ENCODE assay signal across 8 mouse cellular contexts in the genomic region with DNA sequence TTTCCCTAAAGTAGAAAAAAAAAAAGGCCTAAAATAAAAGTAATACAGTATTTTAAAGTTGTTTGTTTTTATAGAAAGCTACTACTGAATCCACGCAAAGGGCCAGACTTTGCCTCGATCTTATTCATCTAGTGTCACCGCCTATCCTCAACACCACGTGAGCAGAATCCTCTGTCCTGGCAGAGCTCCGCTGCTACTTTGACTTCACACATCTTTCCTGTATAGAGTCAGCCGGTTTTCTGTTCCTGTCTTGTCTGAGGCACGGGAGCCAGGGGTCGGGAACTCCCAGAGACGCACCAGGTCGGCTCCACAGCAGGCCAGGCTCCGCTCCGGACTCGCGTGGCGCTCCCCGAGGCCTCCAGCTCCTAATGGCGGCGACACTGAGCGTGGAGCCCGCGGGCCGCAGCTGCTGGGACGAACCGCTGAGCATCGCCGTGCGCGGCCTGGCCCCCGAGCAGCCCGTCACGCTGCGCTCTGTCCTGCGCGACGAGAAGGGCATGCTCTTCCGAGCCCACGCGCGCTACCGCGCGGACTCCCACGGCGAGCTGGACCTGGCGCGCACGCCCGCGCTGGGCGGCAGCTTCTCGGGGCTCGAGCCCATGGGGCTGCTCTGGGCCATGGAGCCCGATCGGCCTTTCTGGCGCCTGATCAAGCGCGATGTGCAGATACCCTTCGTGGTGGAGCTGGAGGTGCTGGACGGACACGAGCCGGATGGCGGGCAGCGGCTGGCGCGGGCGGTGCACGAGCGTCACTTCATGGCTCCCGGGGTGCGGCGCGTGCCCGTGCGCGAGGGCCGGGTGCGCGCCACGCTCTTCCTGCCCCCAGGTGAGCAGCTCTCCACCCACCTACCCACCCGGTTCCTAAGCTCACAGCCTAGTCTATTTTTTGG. TPM values are rescaled to one million over a fixed set of nuclear protein-coding genes. Genes with fewer than 3 reads are reported as not detected.
DNase-seq lines count a peak whose midpoint lies in the region; ATAC-seq and TF ChIP-seq lines count a peak whose summit lies in the region.
"Not testable (repeated sequence)": the region's sequence is repeated elsewhere in the genome, so short reads cannot be mapped to it uniquely, and the experiment has no call there.

TSS of gene Acot6 (plus strand) at position 51 of the 889 bp plus-strand sequence.

- peak within 1 kb of the TSS; percentile 70 for H3K4me2 ChIP-seq in forebrain, embryonic 14.5 days (ENCODE audit: low read length)
- H3K4me2 ChIP-seq in liver, embryonic 14.5 days (ENCODE audit: low read depth) = peak within 1 kb of the TSS; percentile 83
- H3K4me2 ChIP-seq in stomach, embryonic 15.5 days = peak within 1 kb of the TSS; percentile 83

- not testable (repeated sequence) for H3K36me3 ChIP-seq in forebrain, embryonic 14.5 days (ENCODE audit: control insufficient read depth, insufficient read depth, low read length); liver, embryonic 14.5 days (replicated peaks; ENCODE audit: control insufficient read depth, insufficient read depth, low read depth); stomach, embryonic 15.5 days

- intact Hi-C loops in heart, postnatal 14 days (cut with DNase I) = not testable (repeated sequence)

- not testable (repeated sequence) for H3K27me3 ChIP-seq in forebrain, embryonic 14.5 days (replicated peaks; ENCODE audit: control insufficient read depth, insufficient read depth, low read length); liver, embryonic 14.5 days (ENCODE audit: control insufficient read depth, insufficient read depth, low read length); stomach, embryonic 15.5 days (replicated peaks)

- peak; percentile 18 to 38 for DNase-seq in CD8-positive naive resting alpha-beta T cell, adult 2 months (ENCODE audit: low read depth in 2 of 2, low spot score in 2 of 2)
- peak; percentile 46 to 67 for DNase-seq in cerebellum, adult 18-20 months
- peak; percentile 70 for DNase-seq in forebrain, embryonic 14.5 days (ENCODE audit: low spot score)
- DNase-seq in heart, postnatal 14 days = peak; percentile 42 to 66
- peak; percentile 55 to 71 for DNase-seq in kidney, postnatal 25 days
- DNase-seq in liver, embryonic 14.5 days (ENCODE audit: low read depth in 3 of 3, low spot score in 3 of 3) = peak in 1 of 3 experiments; percentile 36
- DNase-seq in naive thymus-derived CD4-positive, alpha-beta T cell, adult 2 months (ENCODE audit: low read depth) = peak; percentile 71

- not testable (repeated sequence) for TF ChIP-seq CTCF in liver, embryonic 14.5 days (IDR thresholded peaks at IDR 0.05; ENCODE audit: low read depth)

- peak; percentile 79 for ATAC-seq in forebrain, embryonic 14.5 days
- peak; percentile 60 for ATAC-seq in liver, embryonic 14.5 days (ENCODE audit: insufficient read depth)
- peak; percentile 60; the same call in 1 of the 2 replicates for ATAC-seq in stomach, embryonic 15.5 days (ENCODE audit: insufficient read depth, low FRiP score, low read depth)

- H3K27ac ChIP-seq in forebrain, embryonic 14.5 days (ENCODE audit: low read depth, low read length); liver, embryonic 14.5 days; stomach, embryonic 15.5 days: not testable (repeated sequence)

- peak within 1 kb of the TSS; percentile 49 for H3K4me3 ChIP-seq in forebrain, embryonic 14.5 days (ENCODE audit: low read depth, low read length)
- H3K4me3 ChIP-seq in liver, embryonic 14.5 days (ENCODE audit: insufficient read depth in 1 of 2, low read depth in 2 of 2, low read length in 2 of 2) = peak within 1 kb of the TSS; percentile 52 to 60
- peak within 1 kb of the TSS; percentile 52 for H3K4me3 ChIP-seq in stomach, embryonic 15.5 days (replicated peaks)

- not testable (repeated sequence) for H3K9me3 ChIP-seq in forebrain, embryonic 14.5 days (replicated peaks; ENCODE audit: control insufficient read depth, low read length); liver, embryonic 14.5 days (ENCODE audit: control insufficient read depth, low read length); stomach, embryonic 15.5 days

- not testable (repeated sequence) for H3K4me1 ChIP-seq in forebrain, embryonic 14.5 days (ENCODE audit: control insufficient read depth, insufficient read depth, low read length); liver, embryonic 14.5 days (replicated peaks; ENCODE audit: control insufficient read depth in 2 of 2, insufficient read depth in 2 of 2, low read length in 1 of 2); stomach, embryonic 15.5 days

- not testable (repeated sequence) for TF ChIP-seq EP300 in liver, embryonic 14.5 days (IDR thresholded peaks at IDR 0.05; ENCODE audit: low read depth)

- H3K9ac ChIP-seq in forebrain, embryonic 14.5 days (ENCODE audit: low read length) = peak within 1 kb of the TSS; percentile 70
- H3K9ac ChIP-seq in liver, embryonic 14.5 days (replicated peaks) = peak within 1 kb of the TSS; percentile 57
- peak within 1 kb of the TSS; percentile 40; the same call in 1 of the 2 replicates for H3K9ac ChIP-seq in stomach, embryonic 15.5 days

- under 1% methylated on average over 64 of the region's 80 CpGs for WGBS in forebrain, embryonic 14.5 days
- WGBS in liver, embryonic 14.5 days (ENCODE audit: insufficient replicate concordance) = under 1% methylated on average over 63 of the region's 80 CpGs
- under 1% methylated on average over 73 of the region's 80 CpGs for WGBS in stomach, embryonic 15.5 days

RNA-seq across cellular contexts. Expression of gene Acot6, which starts in this region (rescaled TPM):
- 1.5 and 1.8 TPM in 2 replicates for polyA plus RNA-seq in forebrain, embryonic 14.5 days (2014; fragmentation: Nextera tagmentation; extraction: Ambion mirVana)
- total RNA-seq in heart, postnatal 14 days (2021) = 1 to 10 TPM; 2.4 to 3.1 TPM
- polyA plus RNA-seq in liver, embryonic 14.5 days (2012; rRNA removed) = 0.87 and 1.0 TPM in 2 replicates
- 0.48 and 0.77 TPM in 2 replicates for polyA plus RNA-seq in liver, embryonic 14.5 days (2014; fragmentation: Nextera tagmentation; extraction: Ambion mirVana)
- polyA plus RNA-seq in stomach, embryonic 15.5 days (2015; fragmentation: Nextera tagmentation; extraction: Ambion mirVana) = 1.6 and 1.7 TPM in 2 replicates
